Mouse (Mus musculus): Measurements from ENCODE around the gene Aftph.

DNA sequence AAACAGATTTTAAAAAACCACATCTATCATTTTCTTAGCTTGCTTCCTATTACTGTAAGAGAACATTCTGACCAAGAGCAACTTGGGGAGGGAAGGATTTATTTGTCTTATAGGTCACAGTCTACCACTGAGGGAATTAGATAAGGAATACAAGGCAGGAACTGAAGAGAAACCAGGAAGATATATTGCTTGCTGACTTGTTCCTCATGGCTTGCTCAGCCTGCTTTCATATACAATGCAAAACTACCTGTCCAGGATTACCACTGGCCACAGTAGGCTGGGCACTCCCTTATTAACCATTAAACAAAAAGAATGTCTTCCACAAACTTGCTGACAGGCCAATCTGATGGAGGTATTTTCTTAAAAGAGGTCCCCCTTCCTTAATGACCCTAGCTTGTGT is 35.3 kb upstream of the Aftph start:
- no peak for TF ChIP-seq POLR2A (IDR thresholded peaks at IDR 0.05; ENCODE audit: low read depth, low read length)
- TF ChIP-seq CTCF (IDR thresholded peaks at IDR 0.05; ENCODE audit: extremely low read depth, insufficient read depth, insufficient read length, insufficient replicate concordance), result no peak
